Mouse (Mus musculus) CH12.LX (cell line): ENCODE data around the gene Casz1. TPM values are rescaled to one million over a fixed set of nuclear protein-coding genes. Genes with fewer than 3 reads are reported as not detected.

ENCODE experiments used
- DNase-seq: peaks from one replicate; pipeline ENCODE4 v3.0.0-alpha.2; 2013; ENCODE audit errors: extremely low read depth
- H3K27ac ChIP-seq: 2 replicates; pipeline ENCODE4 v1.5.1; 2012; ENCODE audit warnings: low read depth, mild to moderate bottlenecking, control low read depth, moderate library complexity; ENCODE audit not compliant: insufficient read depth
- H3K27me3 ChIP-seq: replicated peaks from 2 replicates; pipeline ENCODE3; 2012; ENCODE audit warnings: inconsistent platforms
- H3K36me3 ChIP-seq, 2 experiments: replicated peaks in 1 of 2; 2 replicates each; pipeline versions ENCODE3 to v1.6.1; 2012; ENCODE audit warnings: inconsistent platforms in 1 of 2, low read length in 1 of 2, mild to moderate bottlenecking in 1 of 2, mixed read lengths in 1 of 2, moderate library complexity in 1 of 2; ENCODE audit not compliant: control insufficient read depth in 1 of 2, insufficient read depth in 1 of 2
- H3K4me1 ChIP-seq, 2 experiments: 2 replicates each; pipeline ENCODE4 v1.6.1; 2012; ENCODE audit warnings: inconsistent platforms in 1 of 2, moderate library complexity in 1 of 2; ENCODE audit not compliant: insufficient read depth in 2 of 2, control insufficient read depth in 1 of 2
- H3K4me2 ChIP-seq: 2 replicates; pipeline ENCODE4 v1.6.1; 2012; ENCODE audit warnings: low read depth, mild to moderate bottlenecking, control low read depth; ENCODE audit not compliant: poor library complexity, insufficient read depth, severe bottlenecking
- H3K4me3 ChIP-seq, 3 experiments: fragments of 150-350 bp in 1 of 3; sonication (generic) in 1 of 3; replicated peaks in 1 of 3; 2 replicates each; pipeline versions ENCODE3 to v1.5.1; 2011 to 2012; ENCODE audit warnings: low read depth in 2 of 3, low read length in 2 of 3, mild to moderate bottlenecking in 2 of 3, moderate library complexity in 2 of 3, control low read depth in 1 of 3, improper control_type of control experiment in 1 of 3, inconsistent platforms in 1 of 3, mixed read lengths in 1 of 3; ENCODE audit not compliant: poor library complexity in 1 of 3
- H3K79me2 ChIP-seq: replicated peaks from 2 replicates; pipeline ENCODE4 v1.6.1; 2012; ENCODE audit warnings: mild to moderate bottlenecking, moderate library complexity; ENCODE audit not compliant: control insufficient read depth, poor library complexity, insufficient read depth, severe bottlenecking; ENCODE audit errors: extremely low read depth
- H3K9ac ChIP-seq: 2 replicates; pipeline ENCODE4 v1.6.1; 2012; ENCODE audit warnings: low read depth, mild to moderate bottlenecking, control low read depth, moderate library complexity; ENCODE audit not compliant: insufficient read depth
- H3K9me3 ChIP-seq: replicated peaks from 2 replicates; pipeline ENCODE3; 2012; ENCODE audit warnings: low read length, inconsistent platforms, mixed read lengths
- BHLHE40 ChIP-seq: IDR thresholded peaks from 2 replicates; pipeline ENCODE4 v1.6.1; 2011; ENCODE audit warnings: mild to moderate bottlenecking, low read depth, low read length, improper control_type of control experiment
- CTCF ChIP-seq, 2 experiments: IDR thresholded peaks in 1 of 2; conservative IDR thresholded peaks in 1 of 2; 2 replicates each; pipeline ENCODE4 v1.5.1; 2011 to 2012; ENCODE audit warnings: low read depth in 2 of 2, low read length in 2 of 2, improper control_type of control experiment in 1 of 2, inconsistent platforms in 1 of 2, mild to moderate bottlenecking in 1 of 2, moderate library complexity in 1 of 2
- ELF1 ChIP-seq: IDR thresholded peaks from 2 replicates; pipeline ENCODE4 v1.6.1; 2014; ENCODE audit warnings: low read depth, mild to moderate bottlenecking, inconsistent platforms, low read length, improper control_type of control experiment
- EP300 ChIP-seq: IDR thresholded peaks from 2 replicates; pipeline ENCODE4 v1.6.1; 2011; ENCODE audit warnings: low read length, improper control_type of control experiment
- ETS1 ChIP-seq: conservative IDR thresholded peaks from 2 replicates; pipeline ENCODE4 v1.6.1; 2012; ENCODE audit warnings: low read depth, mild to moderate bottlenecking, inconsistent platforms, low read length, improper control_type of control experiment, moderate library complexity
- GABPA ChIP-seq: IDR thresholded peaks from 2 replicates; pipeline ENCODE4 v1.6.1; 2012; ENCODE audit warnings: low read depth, low read length, improper control_type of control experiment, inconsistent platforms; ENCODE audit not compliant: insufficient replicate concordance
- IRF4 ChIP-seq: IDR thresholded peaks from 2 replicates; pipeline ENCODE4 v1.6.1; 2014; ENCODE audit warnings: low read depth, mild to moderate bottlenecking, inconsistent platforms, low read length, improper control_type of control experiment
- JUN ChIP-seq: IDR thresholded peaks from 2 replicates; pipeline ENCODE4 v1.6.1; 2011; ENCODE audit warnings: low read depth, mild to moderate bottlenecking, low read length, improper control_type of control experiment, moderate library complexity; ENCODE audit not compliant: insufficient read depth
- KAT2A ChIP-seq: IDR thresholded peaks from 2 replicates; pipeline ENCODE4 v1.6.1; 2012; ENCODE audit warnings: low read length, improper control_type of control experiment, inconsistent platforms; ENCODE audit not compliant: insufficient replicate concordance
- MAFK ChIP-seq: IDR thresholded peaks from 2 replicates; pipeline ENCODE4 v1.6.1; 2011; ENCODE audit warnings: low read length, improper control_type of control experiment; ENCODE audit not compliant: insufficient replicate concordance
- MXI1 ChIP-seq: IDR thresholded peaks from 2 replicates; pipeline ENCODE4 v1.6.1; 2011; ENCODE audit warnings: mild to moderate bottlenecking, low read depth, low read length, improper control_type of control experiment
- MYC ChIP-seq: IDR thresholded peaks from 2 replicates; pipeline ENCODE4 v1.6.1; 2011; ENCODE audit warnings: low read depth, mild to moderate bottlenecking, improper control_type of control experiment, low read length
- NELFE ChIP-seq: IDR thresholded peaks from 2 replicates; pipeline ENCODE4 v1.6.1; 2011; ENCODE audit warnings: low read depth, low read length, improper control_type of control experiment
- NRF1 ChIP-seq: IDR thresholded peaks from 2 replicates; pipeline ENCODE4 v1.6.1; 2014; ENCODE audit warnings: low read depth, mild to moderate bottlenecking, inconsistent platforms, low read length, improper control_type of control experiment, moderate library complexity
- POLR2A ChIP-seq: IDR thresholded peaks from 2 replicates; pipeline ENCODE4 v1.6.1; 2011; ENCODE audit warnings: low read depth, mild to moderate bottlenecking, improper control_type of control experiment, low read length
- POLR2AphosphoS2 ChIP-seq: IDR thresholded peaks from 2 replicates; pipeline ENCODE4 v1.6.1; 2011; ENCODE audit warnings: low read depth, low read length, improper control_type of control experiment
- RCOR1 ChIP-seq: conservative IDR thresholded peaks from 2 replicates; pipeline ENCODE4 v1.6.1; 2012; ENCODE audit warnings: low read depth, mild to moderate bottlenecking, inconsistent platforms, low read length, improper control_type of control experiment
- SMC3 ChIP-seq: IDR thresholded peaks from 2 replicates; pipeline ENCODE4 v1.6.1; 2011; ENCODE audit warnings: low read depth, low read length, improper control_type of control experiment
- TCF12 ChIP-seq: IDR thresholded peaks from 2 replicates; pipeline ENCODE4 v1.6.1; 2014; ENCODE audit warnings: low read depth, mild to moderate bottlenecking, inconsistent platforms, low read length, improper control_type of control experiment
- USF1 ChIP-seq: IDR thresholded peaks from 2 replicates; pipeline ENCODE4 v1.6.1; 2014; ENCODE audit warnings: low read depth, mild to moderate bottlenecking, inconsistent platforms, low read length, improper control_type of control experiment
- dilution Hi-C: fragments of 300-500 bp; cut with MboI; formaldehyde crosslinking; loops from 2 replicates; pipeline ENCODE4 v1.14.3; 2020; ENCODE audit warnings: low sequenced_read_pairs; ENCODE audit not compliant: extremely low pct_unique_long_range_greater_than_20kb, extremely low pct_ligation_motif_present
- in situ Hi-C: fragments of 300-500 bp; cut with MboI; formaldehyde crosslinking; loops from 3 replicates; pipeline ENCODE4 v1.14.3; 2019; ENCODE audit warnings: low sequenced_read_pairs, low pct_ligation_motif_present, low pct_unique_long_range_greater_than_20kb, mixed read lengths
- polyA plus RNA-seq: library from polyadenylated mRNA; unstranded; fragments of >175 nt; gene quantifications from 2 replicates; pipeline ENCODE4 v1.2.1, GENCODE M21; 2012; ENCODE audit warnings: low read depth; ENCODE audit not compliant: insufficient read length
- total RNA-seq, 2 experiments: library from RNA; depleted of rRNA; stranded (reverse); fragments of 300-350 nt in 1 of 2; fragments of >200 nt in 1 of 2; gene quantifications; 2 replicates each; pipeline ENCODE4 v1.2.3; 2012 to 2014

The Casz1 gene
- total and polyA plus RNA-seq, 3 experiments: 0.12 to 0.36 (median 0.17) TPM

GRCm38 (mm10) chr4:148950932-148951650 lies 146.9 kb downstream of the Casz1 start:
- H3K27me3 ChIP-seq: no peaks in the 10 kb centered on the region
- DNase-seq: no peak
- no peak overlapping the region for H3K9ac ChIP-seq
- H3K4me2 ChIP-seq: no peak overlapping the region
- H3K27ac ChIP-seq: no peak overlapping the region
- no peaks in the 10 kb centered on the region for H3K79me2 ChIP-seq
- in situ Hi-C loops: no loop called here
- TF ChIP-seq BHLHE40: no peak
- no peak for TF ChIP-seq POLR2A
- TF ChIP-seq IRF4: no peak
- TF ChIP-seq SMC3: no peak
- H3K4me1 ChIP-seq: peaks cover 13 to 17% of the 10 kb centered on the region in 2 experiments
- no peaks in the 10 kb centered on the region for H3K9me3 ChIP-seq
- H3K36me3 ChIP-seq: peaks cover 0 to 59% of the 10 kb centered on the region in 2 experiments
- dilution Hi-C loops: no loop called here
- H3K4me3 ChIP-seq: no peak overlapping the region

- Histone ChIP-seq H3K9me3 (no peaks in the 10 kb centered on the region), H3K27ac (no peak overlapping the region), H3K4me2 (no peak overlapping the region), H3K27me3 (no peaks in the 10 kb centered on the region), H3K4me3 (no peak overlapping the region)
- dilution Hi-C loops: no loop called here
- TF ChIP-seq NELFE (no peak), CTCF (conservative IDR thresholded peaks at IDR 0.05 in 1 of 2, IDR thresholded peaks at IDR 0.05 in 1 of 2; ENCODE audit: low read depth in 2 of 2, low read length in 2 of 2) (no peak), ELF1 (no peak), MYC (no peak), KAT2A (no peak), NRF1 (no peak), POLR2A (no peak), MXI1 (no peak), BHLHE40 (no peak), EP300 (no peak), USF1 (no peak), POLR2AphosphoS2 (no peak), TCF12 (no peak), SMC3 (no peak), MAFK (no peak), JUN (no peak), ETS1 (no peak), GABPA (no peak), RCOR1 (no peak)
- TF ChIP-seq, all 38 proteins: peak for 0
- in situ Hi-C loops: no loop called here
- no peak for DNase-seq
- Histone ChIP-seq H3K36me3 (peaks cover 0 to 65% of the 10 kb centered on the region in 2 experiments), H3K9ac (no peak overlapping the region), H3K79me2 (no peaks in the 10 kb centered on the region), H3K4me1 (peaks cover 12 to 17% of the 10 kb centered on the region in 2 experiments)
Measured at GRCm38 (mm10) chr4:148951821-148952291, 147.6 kb downstream of the Casz1 start.
